Mouse (Mus musculus): ENCODE results near the gene Stil. TPM values are rescaled to one million over a fixed set of nuclear protein-coding genes. Genes with fewer than 3 reads are reported as not detected.

Stil gene
- total and polyA plus RNA-seq, 3 experiments: 8.1 to 11.8 (median 9.0) TPM

- H3K79me2 ChIP-seq (replicated peaks; ENCODE audit: control insufficient read depth, extremely low read depth, insufficient read depth, poor library complexity, severe bottlenecking): no peaks in the 10 kb centered on the region
- dilution Hi-C loops (cut with MboI; ENCODE audit: extremely low pct_ligation_motif_present, extremely low pct_unique_long_range_greater_than_20kb, low sequenced_read_pairs): no loop called here
- no peak for DNase-seq (ENCODE audit: extremely low read depth)
- in situ Hi-C loops (cut with MboI; ENCODE audit: low pct_ligation_motif_present, low pct_unique_long_range_greater_than_20kb, low sequenced_read_pairs): loop anchor here (25.0 kb wide), 1 partner anchor 426 kb away; no protein-coding TSS in a partner anchor
- no peak within 1 kb of the TSS for H3K4me3 ChIP-seq (replicated peaks in 1 of 3; ENCODE audit: low read depth in 2 of 3, low read length in 2 of 3, poor library complexity in 1 of 3)
- H3K27me3 ChIP-seq (replicated peaks): peaks cover 92% of the 10 kb centered on the region
- H3K4me1 ChIP-seq (ENCODE audit: control insufficient read depth in 1 of 2, insufficient read depth in 2 of 2): peaks cover 0 to 3% of the 10 kb centered on the region in 2 experiments; a peak in 1 of 4 replicates
- H3K9me3 ChIP-seq (replicated peaks; ENCODE audit: low read length): no peaks in the 10 kb centered on the region
- no peak within 1 kb of the TSS for H3K9ac ChIP-seq (ENCODE audit: insufficient read depth, low read depth)
- H3K36me3 ChIP-seq (replicated peaks in 1 of 2; ENCODE audit: control insufficient read depth in 1 of 2, insufficient read depth in 1 of 2, low read length in 1 of 2): no peaks in the 10 kb centered on the region
- no peak within 1 kb of the TSS for H3K27ac ChIP-seq (ENCODE audit: insufficient read depth, low read depth)
- peak within 1 kb of the TSS; percentile 67 for H3K4me2 ChIP-seq (ENCODE audit: insufficient read depth, low read depth, poor library complexity, severe bottlenecking)
- TF ChIP-seq SMC3 (IDR thresholded peaks at IDR 0.05; ENCODE audit: low read depth, low read length): no peak
- TF ChIP-seq MAFK (IDR thresholded peaks at IDR 0.05; ENCODE audit: insufficient replicate concordance, low read length): no peak
- no peak for TF ChIP-seq MAX (IDR thresholded peaks at IDR 0.05; ENCODE audit: low read length)
- no peak for TF ChIP-seq RAD21 (IDR thresholded peaks at IDR 0.05; ENCODE audit: low read depth, low read length)
- no peak for TF ChIP-seq NRF1 (IDR thresholded peaks at IDR 0.05; ENCODE audit: low read depth, low read length)
- TF ChIP-seq HCFC1 (IDR thresholded peaks at IDR 0.05; ENCODE audit: low read depth, low read length): no peak
- TF ChIP-seq CHD1 (IDR thresholded peaks at IDR 0.05; ENCODE audit: low read depth, low read length): no peak
- no peak for TF ChIP-seq EP300 (IDR thresholded peaks at IDR 0.05; ENCODE audit: low read length)
- no peak for TF ChIP-seq TCF12 (IDR thresholded peaks at IDR 0.05; ENCODE audit: low read depth, low read length)
- TF ChIP-seq TBP (conservative IDR thresholded peaks at IDR 0.05; ENCODE audit: low read depth, low read length): no peak
- no peak for TF ChIP-seq KAT2A (IDR thresholded peaks at IDR 0.05; ENCODE audit: insufficient replicate concordance, low read length)
- no peak for TF ChIP-seq ZNF384 (IDR thresholded peaks at IDR 0.05; ENCODE audit: low read depth, low read length)
- no peak for TF ChIP-seq ZMIZ1 (IDR thresholded peaks at IDR 0.05; ENCODE audit: low read depth, low read length)
- TF ChIP-seq BHLHE40 (IDR thresholded peaks at IDR 0.05; ENCODE audit: low read depth, low read length): no peak
- no peak for TF ChIP-seq JUN (IDR thresholded peaks at IDR 0.05; ENCODE audit: insufficient read depth, low read depth, low read length)
- TF ChIP-seq CHD2 (IDR thresholded peaks at IDR 0.05; ENCODE audit: low read length): no peak
- no peak for TF ChIP-seq ZC3H11A (IDR thresholded peaks at IDR 0.05; ENCODE audit: low read depth, low read length)
- TF ChIP-seq NELFE (IDR thresholded peaks at IDR 0.05; ENCODE audit: low read depth, low read length): no peak
- TF ChIP-seq IRF4 (IDR thresholded peaks at IDR 0.05; ENCODE audit: low read depth, low read length): no peak
- TF ChIP-seq MYC (IDR thresholded peaks at IDR 0.05; ENCODE audit: low read depth, low read length): no peak
These were observed 88.8 kb downstream of the Stil start, which contains the start of gene Pdzk1ip1 for GRCm38 (mm10) chr4:115088611-115089338. Pdzk1ip1 (plus strand) TSS chr4:115088708.

GRCm38 (mm10) chr4:115090592-115090991, 90.6 kb downstream of the Stil start:
- Histone ChIP-seq H3K9ac (ENCODE audit: insufficient read depth, low read depth) (no peak overlapping the region), H3K4me2 (ENCODE audit: insufficient read depth, low read depth, poor library complexity, severe bottlenecking) (no peak overlapping the region), H3K27ac (ENCODE audit: insufficient read depth, low read depth) (no peak overlapping the region), H3K79me2 (replicated peaks; ENCODE audit: control insufficient read depth, extremely low read depth, insufficient read depth, poor library complexity, severe bottlenecking) (no peaks in the 10 kb centered on the region), H3K27me3 (replicated peaks) (peaks cover 92% of the 10 kb centered on the region), H3K9me3 (replicated peaks; ENCODE audit: low read length) (no peaks in the 10 kb centered on the region), H3K4me1 (ENCODE audit: control insufficient read depth in 1 of 2, insufficient read depth in 2 of 2) (peaks cover 0 to 3% of the 10 kb centered on the region in 2 experiments; a peak in 1 of 4 replicates), H3K36me3 (replicated peaks in 1 of 2; ENCODE audit: control insufficient read depth in 1 of 2, insufficient read depth in 1 of 2, low read length in 1 of 2) (no peaks in the 10 kb centered on the region), H3K4me3 (replicated peaks in 1 of 3; ENCODE audit: low read depth in 2 of 3, low read length in 2 of 3, poor library complexity in 1 of 3) (no peak overlapping the region)
- TF ChIP-seq JUND (conservative IDR thresholded peaks at IDR 0.05; ENCODE audit: low read depth, low read length) (no peak), CTCF (conservative IDR thresholded peaks at IDR 0.05 in 1 of 2, IDR thresholded peaks at IDR 0.05 in 1 of 2; ENCODE audit: low read depth in 2 of 2, low read length in 2 of 2) (no peak), UBTF (IDR thresholded peaks at IDR 0.05; ENCODE audit: low read depth, low read length) (no peak), MYC (IDR thresholded peaks at IDR 0.05; ENCODE audit: low read depth, low read length) (no peak), TCF12 (IDR thresholded peaks at IDR 0.05; ENCODE audit: low read depth, low read length) (no peak), USF2 (conservative IDR thresholded peaks at IDR 0.05; ENCODE audit: low read depth, low read length) (no peak), PAX5 (IDR thresholded peaks at IDR 0.05; ENCODE audit: low read length) (no peak), ETS1 (conservative IDR thresholded peaks at IDR 0.05; ENCODE audit: low read depth, low read length) (no peak), E2F4 (IDR thresholded peaks at IDR 0.05; ENCODE audit: insufficient replicate concordance, low read depth, low read length) (no peak), TBP (conservative IDR thresholded peaks at IDR 0.05; ENCODE audit: low read depth, low read length) (no peak), ZNF384 (IDR thresholded peaks at IDR 0.05; ENCODE audit: low read depth, low read length) (no peak), POLR2AphosphoS2 (IDR thresholded peaks at IDR 0.05; ENCODE audit: low read depth, low read length) (no peak), RCOR1 (conservative IDR thresholded peaks at IDR 0.05; ENCODE audit: low read depth, low read length) (no peak), MXI1 (IDR thresholded peaks at IDR 0.05; ENCODE audit: low read depth, low read length) (no peak)
- DNase-seq (ENCODE audit: extremely low read depth): no peak
- dilution Hi-C loops (cut with MboI; ENCODE audit: extremely low pct_ligation_motif_present, extremely low pct_unique_long_range_greater_than_20kb, low sequenced_read_pairs) (no loop called here), in situ Hi-C loops (cut with MboI; ENCODE audit: low pct_ligation_motif_present, low pct_unique_long_range_greater_than_20kb, low sequenced_read_pairs) (loop anchor here (25.0 kb wide), 1 partner anchor 428 kb away; no protein-coding TSS in a partner anchor)
